Mouse (Mus musculus): ENCODE measurements around the gene Kif11. TPM values are rescaled to one million over a fixed set of nuclear protein-coding genes. Genes with fewer than 3 reads are reported as not detected.

Gene Kif11
- polyA plus RNA-seq, 1 experiment from 2014 or later: 8.9 TPM

- no peaks in the 10 kb centered on the region for H3K4me1 ChIP-seq (replicated peaks; ENCODE audit: control insufficient read depth, insufficient read depth, low read length)
- H3K4me3 ChIP-seq (ENCODE audit: low read depth, low read length): no peak overlapping the region
- H3K9ac ChIP-seq (ENCODE audit: low read depth, low read length): no peak overlapping the region
- no peaks in the 10 kb centered on the region for H3K36me3 ChIP-seq (ENCODE audit: control insufficient read depth, insufficient read depth)
- no peak for ATAC-seq
- no peak overlapping the region for H3K4me2 ChIP-seq (replicated peaks; ENCODE audit: low read depth)
- no peaks in the 10 kb centered on the region for H3K9me3 ChIP-seq (ENCODE audit: control insufficient read depth)
- H3K27me3 ChIP-seq (replicated peaks; ENCODE audit: control insufficient read depth, insufficient read depth, low read length): no peaks in the 10 kb centered on the region
- 82% methylated on average over 5 of the region's 5 CpGs for WGBS
- no peak for TF ChIP-seq CTCF (IDR thresholded peaks at IDR 0.05; ENCODE audit: low read depth)
- H3K27ac ChIP-seq (ENCODE audit: low read depth, low read length): no peak overlapping the region
Observed at GRCm38 (mm10) chr19:37466978-37467377, 90.8 kb downstream of the Kif11 start.

DNA sequence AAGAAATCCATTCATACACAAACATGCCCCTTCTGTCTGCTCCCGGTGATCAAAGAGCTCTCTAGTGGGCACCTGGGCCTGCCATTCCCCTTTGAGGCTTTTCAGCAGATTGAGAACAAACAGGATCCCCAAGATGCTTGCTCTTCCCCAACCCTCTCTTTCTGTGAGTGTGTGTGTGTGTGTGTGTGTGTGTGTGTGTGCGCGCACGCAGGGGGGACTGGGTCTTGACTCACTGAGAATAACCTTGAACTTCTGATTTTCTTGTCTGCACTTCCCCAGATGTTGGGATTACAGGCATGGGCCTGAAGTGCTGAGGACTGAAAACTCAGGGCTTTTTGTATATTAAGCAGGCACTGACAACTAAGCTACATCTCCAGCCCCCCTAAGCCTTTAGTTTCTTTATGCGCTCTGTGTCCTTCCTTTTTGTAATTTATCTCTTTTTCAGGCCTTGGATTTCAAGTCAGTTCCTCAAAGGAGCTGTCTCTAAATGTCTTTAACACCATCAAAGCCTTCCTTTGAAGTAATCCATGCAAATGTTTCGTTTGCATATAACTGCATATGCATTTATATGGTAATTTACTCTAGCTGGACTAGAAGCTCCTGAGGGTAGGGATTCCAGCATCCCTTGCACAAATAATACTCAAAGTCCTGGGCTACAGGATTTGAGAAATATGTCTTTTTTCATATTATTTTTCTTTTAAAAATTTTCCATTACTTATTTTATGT, 92.8 kb downstream of the Kif11 start:
- H3K27me3 ChIP-seq (replicated peaks; ENCODE audit: control insufficient read depth, insufficient read depth, low read length): no peaks in the 10 kb centered on the region
- no peak for ATAC-seq
- H3K27ac ChIP-seq (ENCODE audit: low read depth, low read length): no peak overlapping the region
- H3K9me3 ChIP-seq (ENCODE audit: control insufficient read depth): no peaks in the 10 kb centered on the region
- TF ChIP-seq CTCF (IDR thresholded peaks at IDR 0.05; ENCODE audit: low read depth): no peak
- no peaks in the 10 kb centered on the region for H3K36me3 ChIP-seq (ENCODE audit: control insufficient read depth, insufficient read depth)
- H3K4me1 ChIP-seq (replicated peaks; ENCODE audit: control insufficient read depth, insufficient read depth, low read length): no peaks in the 10 kb centered on the region
- H3K4me2 ChIP-seq (replicated peaks; ENCODE audit: low read depth): no peak overlapping the region
- no peak overlapping the region for H3K9ac ChIP-seq (ENCODE audit: low read depth, low read length)
- H3K4me3 ChIP-seq (ENCODE audit: low read depth, low read length): no peak overlapping the region
- WGBS: 73% methylated on average over 6 of the region's 6 CpGs

Other genes with a start within 250 kb of the Kif11 start
- 44.9 and 45.6 TPM in 2 replicates for gene March5, start 168.9 kb upstream of the Kif11 start, polyA plus RNA-seq (2015; fragmentation: Nextera tagmentation; extraction: Ambion mirVana)
- gene Cpeb3, start 167.8 kb upstream of the Kif11 start, polyA plus RNA-seq (2015; fragmentation: Nextera tagmentation; extraction: Ambion mirVana): 1.6 TPM in 2 replicates
- 26.4 and 30.5 TPM in 2 replicates for gene Ide, start 38.6 kb upstream of the Kif11 start, polyA plus RNA-seq (2015; fragmentation: Nextera tagmentation; extraction: Ambion mirVana)
- gene Hhex, start 58.4 kb downstream of the Kif11 start, polyA plus RNA-seq (2015; fragmentation: Nextera tagmentation; extraction: Ambion mirVana): 4.1 and 5.3 TPM in 2 replicates
- gene Exoc6, start 174.0 kb downstream of the Kif11 start, polyA plus RNA-seq (2015; fragmentation: Nextera tagmentation; extraction: Ambion mirVana): 23.3 and 24.6 TPM in 2 replicates